Mouse (Mus musculus) pancreas, adult 10 weeks (tissue): ENCODE results near the gene Nek6. TPM values are rescaled to one million over a fixed set of nuclear protein-coding genes. Genes with fewer than 3 reads are reported as not detected.

Experiments
- polyA plus RNA-seq: library from polyadenylated mRNA; stranded (reverse); fragments of 350-450 nt; fragmentation: Illumina TruSeq; extraction: RNeasy Lipid Tissue Mini Kit (QIAGEN cat#74804); gene quantifications from one replicate; pipeline ENCODE4 v1.2.3, GENCODE M21; 2015; ENCODE audit warnings: low read depth, low replicate concordance; ENCODE audit not compliant: insufficient read depth

The Nek6 gene
- 5.4 TPM for polyA plus RNA-seq

DNA sequence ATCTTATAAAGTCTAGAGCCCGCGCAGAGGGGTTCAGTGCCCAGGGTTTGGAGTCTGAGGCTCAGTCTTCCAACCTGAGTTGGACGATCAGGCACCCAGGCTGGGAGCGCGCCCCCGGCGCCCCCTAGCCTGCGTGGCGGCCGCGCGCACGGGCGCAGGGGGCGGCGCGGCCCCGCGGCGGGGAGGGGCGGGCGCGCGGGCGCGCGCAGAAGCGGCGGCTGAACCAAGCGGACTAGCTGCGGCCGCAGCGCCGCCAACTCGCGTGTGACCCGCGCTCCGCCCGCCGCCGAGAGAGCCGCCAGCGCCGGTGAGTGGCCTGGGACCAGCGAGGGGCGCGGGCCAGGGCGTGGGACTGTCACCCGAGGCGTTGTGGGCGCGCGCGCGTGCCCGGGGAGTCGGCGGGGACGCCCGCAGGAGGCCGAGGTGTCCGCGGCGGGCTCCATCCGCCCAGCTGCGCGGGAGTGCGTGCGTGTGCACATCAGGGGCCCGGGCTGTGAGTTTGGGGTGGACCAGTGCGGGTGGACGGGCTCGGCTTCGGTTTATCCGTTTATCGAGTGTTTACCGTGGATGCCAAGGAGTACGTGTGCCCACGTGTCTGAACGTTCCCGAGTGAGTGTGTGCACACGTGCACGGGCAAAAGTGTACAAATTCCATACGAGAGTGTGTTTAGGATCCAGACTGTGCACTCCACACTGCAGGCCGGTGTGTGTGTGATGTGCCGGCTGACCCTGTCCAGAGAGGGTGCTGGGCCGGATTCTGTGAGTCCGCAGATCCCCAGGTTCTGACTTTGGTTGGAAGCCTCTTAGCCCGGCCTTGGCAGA, at the start of gene Nek6:
Nek6 (plus strand) TSS at position 157 of the 821 bp plus-strand sequence.

DNA sequence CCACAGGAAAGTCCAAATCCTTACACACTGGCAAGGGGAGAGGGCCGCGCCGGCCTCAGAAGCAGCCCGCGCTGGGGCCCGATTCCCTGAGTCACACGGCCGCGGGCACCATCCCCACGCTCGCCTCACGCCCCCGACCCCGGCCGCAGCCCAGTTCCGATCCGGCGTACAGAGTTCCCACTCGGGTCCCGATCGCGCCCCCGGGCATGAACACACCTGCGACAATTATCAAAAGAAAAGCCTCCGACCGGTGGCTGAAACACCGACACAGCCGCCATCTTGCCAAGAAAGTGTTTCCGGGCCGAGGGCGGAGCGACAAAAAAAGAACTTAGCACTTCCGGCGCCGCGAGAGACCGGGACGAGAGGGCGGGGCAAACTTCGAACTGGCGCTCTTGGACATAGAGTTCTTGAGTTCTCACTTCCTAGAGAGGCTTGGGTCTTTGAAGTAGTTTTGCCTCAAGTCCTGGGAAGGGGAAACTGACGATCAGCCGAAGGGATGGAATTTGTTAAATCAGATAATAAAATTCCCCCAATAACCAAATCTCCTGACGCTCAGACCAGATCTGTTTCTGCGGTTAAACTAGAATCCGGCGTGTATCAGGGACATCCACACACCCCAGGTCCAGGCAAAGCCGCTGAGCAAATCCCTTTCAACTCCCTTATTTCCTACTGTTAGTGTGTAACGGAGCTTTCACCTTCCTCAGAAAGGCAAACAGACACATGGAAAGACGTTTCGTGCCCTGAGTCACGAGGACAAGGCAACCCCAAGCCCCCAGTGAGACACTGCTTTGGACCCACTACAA, 132.4 kb downstream of the Nek6 start, which contains the start of gene Psmb7:
Psmb7 (minus strand) TSS at position 463 of the 803 bp plus-strand sequence.

Other genes with a start within 250 kb of the Nek6 start
- 3.3 TPM for gene Dennd1a, start 224.3 kb upstream of the Nek6 start, polyA plus RNA-seq
- gene Lhx2, start 172.4 kb upstream of the Nek6 start, polyA plus RNA-seq, result not detected
- 25.5 TPM for gene Psmb7, start 132.4 kb downstream of the Nek6 start, polyA plus RNA-seq
- not detected for gene Nr5a1, start 202.9 kb downstream of the Nek6 start, polyA plus RNA-seq